Mouse (Mus musculus) neutrophil, adult 59 days (primary cell): ENCODE measurements around the gene Cldn22. TPM values are rescaled to one million over a fixed set of nuclear protein-coding genes. Genes with fewer than 3 reads are reported as not detected.

Experiments used
- total RNA-seq, 2 experiments: library from RNA; stranded (reverse); gene quantifications; 1 replicate in 1 of 2; 2 replicates in 1 of 2; pipeline ENCODE4 v1.2.4; 2023

The Cldn22 gene
- total RNA-seq, result not detected

DNA sequence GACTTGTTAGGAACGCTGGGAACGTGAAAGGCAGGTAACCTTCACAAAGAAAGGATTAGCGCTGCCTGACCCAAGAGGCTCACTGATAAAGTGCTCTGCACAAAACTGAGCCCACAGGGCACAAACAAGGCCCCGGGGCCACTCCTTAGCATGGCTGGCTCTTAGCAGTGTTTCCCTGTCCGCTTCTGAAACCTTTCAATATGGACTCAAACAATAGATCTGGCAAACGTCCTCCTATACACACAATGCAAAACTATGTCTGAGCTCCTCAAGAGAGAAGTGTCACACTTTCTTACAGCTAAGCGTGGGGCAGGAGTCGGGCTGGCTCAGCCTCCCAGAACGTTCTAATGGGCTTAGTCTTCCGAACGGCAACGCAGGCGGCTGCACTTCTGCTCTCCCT lies at the start of gene Cldn22:
Cldn22 (plus strand) TSS at position 301 of the 400 bp plus-strand sequence.

DNA sequence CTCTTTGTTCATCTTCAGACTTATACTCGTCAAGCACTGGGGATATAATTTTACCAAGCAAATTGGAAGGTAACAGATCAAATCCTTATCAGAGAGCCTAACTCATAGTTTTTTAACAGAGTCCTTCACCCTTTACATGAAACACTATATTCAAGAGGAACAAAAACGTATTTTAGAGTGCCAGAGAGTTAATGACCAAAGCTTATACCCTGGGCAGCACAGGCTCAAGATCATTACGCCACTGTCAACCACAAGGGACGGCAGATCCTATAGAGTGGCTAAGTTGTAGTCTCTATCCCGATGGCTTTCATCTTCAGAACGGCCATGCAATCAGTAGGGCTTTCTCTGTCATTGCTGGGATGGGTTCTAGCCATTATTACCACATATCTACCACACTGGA lies 2.4 kb upstream of the Cldn22 start, which contains the start of gene Cldn24:
Cldn24 (plus strand) TSS at position 301 of the 400 bp plus-strand sequence.

Other genes with a start within 250 kb of the Cldn22 start
- gene Ing2, start 148.9 kb upstream of the Cldn22 start, total RNA-seq, result 10 to 100 TPM; 41.8 to 54.7 TPM
- gene Cdkn2aip, start 110.5 kb upstream of the Cldn22 start, total RNA-seq, result 10 to 100 TPM; 21.6 to 22.7 TPM
- gene Cldn24, start 2.3 kb upstream of the Cldn22 start, total RNA-seq, result not detected
- 1 to 10 TPM; 3.6 to 4.2 TPM for gene Wwc2, start 166.4 kb downstream of the Cldn22 start, total RNA-seq